Mouse (Mus musculus) T-helper 1 cell (primary cell): ENCODE measurements around the gene Sult6b2.

Source experiments
- in situ Hi-C: fragments of 300-600 bp; cut with MboI, MseI; formaldehyde crosslinking; loops from one replicate; pipeline ENCODE4 v1.15.1; 2025; ENCODE audit warnings: high pct_unique_total_duplicates

Gene Sult6b2

GRCm38 (mm10) chr6:142804402-142804801 is at the start of gene Sult6b2:
Gene Sult6b2 (minus strand): TSS chr6:142804502.
- in situ Hi-C loops, result no loop called here

GRCm38 (mm10) chr6:142852419-142853377 is 48.4 kb upstream of the Sult6b2 start:
- in situ Hi-C loops, result no loop called here

GRCm38 (mm10) chr6:142850436-142850835 is 46.1 kb upstream of the Sult6b2 start:
- in situ Hi-C loops, result no loop called here

GRCm38 (mm10) chr6:142849326-142849725 is 45.0 kb upstream of the Sult6b2 start:
- in situ Hi-C loops, result no loop called here

- in situ Hi-C loops, result no loop called here
Measured at GRCm38 (mm10) chr6:142847914-142848674, 43.8 kb upstream of the Sult6b2 start.

- in situ Hi-C loops, result no loop called here
Measured at GRCm38 (mm10) chr6:142846855-142847254, 42.6 kb upstream of the Sult6b2 start.

GRCm38 (mm10) chr6:142845066-142845465 is 40.8 kb upstream of the Sult6b2 start:
- in situ Hi-C loops, result no loop called here

GRCm38 (mm10) chr6:142844061-142844460 is 39.8 kb upstream of the Sult6b2 start:
- in situ Hi-C loops, result no loop called here

- in situ Hi-C loops, result no loop called here
Measured at GRCm38 (mm10) chr6:142838501-142838900, 34.2 kb upstream of the Sult6b2 start.

- in situ Hi-C loops, result no loop called here
Measured at GRCm38 (mm10) chr6:142837326-142837725, 33.0 kb upstream of the Sult6b2 start.

- in situ Hi-C loops, result no loop called here
Measured at GRCm38 (mm10) chr6:142835726-142836125, 31.4 kb upstream of the Sult6b2 start.

- in situ Hi-C loops, result no loop called here
Measured at GRCm38 (mm10) chr6:142834911-142835310, 30.6 kb upstream of the Sult6b2 start.

- in situ Hi-C loops, result no loop called here
Measured at GRCm38 (mm10) chr6:142831706-142832105, 27.4 kb upstream of the Sult6b2 start.

- in situ Hi-C loops, result no loop called here
Measured at GRCm38 (mm10) chr6:142831243-142831642, 26.9 kb upstream of the Sult6b2 start.

- in situ Hi-C loops, result no loop called here
Measured at GRCm38 (mm10) chr6:142830221-142830620, 25.9 kb upstream of the Sult6b2 start.

GRCm38 (mm10) chr6:142825449-142825848 is 21.1 kb upstream of the Sult6b2 start:
- in situ Hi-C loops, result loop anchor here (5.0 kb wide), 1 partner anchor 37 kb away; no protein-coding TSS in a partner anchor

- in situ Hi-C loops, result no loop called here
Measured at GRCm38 (mm10) chr6:142823008-142823787, 18.9 kb upstream of the Sult6b2 start.

GRCm38 (mm10) chr6:142818306-142818705 is 14.0 kb upstream of the Sult6b2 start:
- in situ Hi-C loops, result no loop called here

- in situ Hi-C loops, result no loop called here
Measured at GRCm38 (mm10) chr6:142815513-142815912, 11.2 kb upstream of the Sult6b2 start.

- in situ Hi-C loops, result no loop called here
Measured at GRCm38 (mm10) chr6:142814495-142814921, 10.2 kb upstream of the Sult6b2 start.

GRCm38 (mm10) chr6:142814011-142814410 is 9.7 kb upstream of the Sult6b2 start:
- in situ Hi-C loops, result no loop called here

- in situ Hi-C loops, result no loop called here
Measured at GRCm38 (mm10) chr6:142812969-142813368, 8.7 kb upstream of the Sult6b2 start.
